Mouse (Mus musculus): ENCODE measurements around the gene Iqcf5.
"Not testable (repeated sequence)": the region's sequence is repeated elsewhere in the genome, so short reads cannot be mapped to it uniquely, and the experiment has no call there.

Gene Iqcf5

DNA sequence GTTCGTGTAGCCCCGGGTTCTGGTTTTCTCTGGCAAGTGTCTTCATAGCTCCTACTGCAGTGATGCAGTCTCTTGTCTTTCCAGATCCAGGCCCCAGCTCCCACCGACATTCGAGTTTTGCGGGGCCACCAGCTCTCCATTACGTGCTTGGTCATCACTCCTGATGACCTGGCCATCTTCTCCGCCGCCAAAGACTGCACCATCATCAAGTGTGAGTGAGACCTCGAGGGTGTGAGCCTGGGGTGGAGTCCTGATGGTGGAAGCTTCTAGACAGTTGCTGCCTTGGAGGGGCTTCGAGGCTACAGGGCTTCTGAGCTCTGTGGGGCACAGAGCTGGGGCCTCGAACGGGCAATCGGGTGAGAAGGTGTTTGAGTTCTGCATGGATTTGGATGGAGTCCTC is 32.7 kb upstream of the Iqcf5 start:
- peak in 1 of 2 experiments; percentile 3 for DNase-seq

DNA sequence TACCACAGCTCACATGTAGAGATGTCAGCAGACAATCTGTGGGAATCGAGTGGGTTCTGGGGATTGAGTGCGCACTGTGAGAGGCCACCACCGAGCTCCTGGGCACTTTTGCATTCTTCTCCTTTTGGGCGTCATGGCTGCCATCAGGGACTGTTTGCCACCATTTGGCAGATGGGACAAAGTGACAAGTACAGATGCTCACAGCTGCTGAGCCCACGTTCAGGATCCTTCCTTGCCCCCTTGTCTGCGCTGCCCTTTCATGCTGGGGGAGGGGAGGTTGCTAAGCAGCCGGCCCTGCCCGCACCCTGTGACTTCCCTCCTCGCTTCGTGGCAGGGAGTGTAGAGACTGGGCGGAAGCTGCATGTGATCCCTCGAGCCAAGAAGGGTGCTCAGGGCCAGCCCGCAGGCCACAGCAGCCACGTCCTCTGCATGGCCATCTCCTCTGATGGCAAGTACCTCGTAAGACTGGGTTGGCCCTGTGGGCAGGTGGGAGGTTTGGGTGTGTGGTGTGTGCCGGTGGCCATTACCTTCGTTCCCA is 31.7 kb upstream of the Iqcf5 start:
- peak in 1 of 2 experiments; percentile 3 for DNase-seq

DNA sequence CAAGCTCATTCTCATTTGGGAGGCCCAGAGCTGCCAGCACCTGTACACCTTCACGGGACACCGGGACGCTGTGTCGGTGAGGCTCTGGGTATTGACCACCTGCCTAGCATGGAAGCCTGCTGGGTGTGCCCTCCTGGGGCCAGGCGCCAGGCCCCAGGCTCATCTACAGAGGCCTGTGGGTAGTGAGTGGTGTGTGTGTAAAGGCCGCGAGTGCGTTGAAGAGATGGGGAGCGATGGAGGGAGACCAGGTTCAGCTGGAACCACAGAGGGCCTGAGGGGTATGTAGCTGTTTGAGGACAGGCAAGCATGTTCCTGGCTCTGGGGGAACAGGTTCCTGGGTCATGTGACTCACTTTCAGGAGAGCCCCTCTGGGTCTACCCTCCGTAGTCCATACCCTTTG is 31.2 kb upstream of the Iqcf5 start:
- no peak for DNase-seq

GRCm38 (mm10) chr9:106483606-106484005 is 30.8 kb upstream of the Iqcf5 start:
- no peak for DNase-seq

DNA sequence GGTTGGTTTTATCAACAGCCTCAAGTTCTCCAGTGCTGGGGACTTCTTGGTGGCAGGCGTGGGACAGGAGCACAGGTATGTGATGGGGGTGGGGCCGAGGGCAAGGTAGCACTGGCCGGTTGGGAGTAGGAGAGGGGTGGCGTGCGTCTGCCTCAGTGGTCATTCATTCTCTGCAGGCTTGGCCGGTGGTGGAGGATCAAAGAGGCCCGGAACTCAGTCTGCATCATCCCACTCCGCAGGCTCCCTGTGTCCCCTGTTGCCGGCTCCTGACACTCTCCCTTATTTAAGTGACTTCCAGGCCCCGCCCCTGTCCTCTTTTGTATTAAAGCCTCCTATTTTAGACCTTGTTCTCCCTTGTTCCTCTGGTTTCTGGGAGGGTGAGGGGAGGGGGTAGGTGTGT is 29.3 kb upstream of the Iqcf5 start:
- DNase-seq: no peak

- not testable (repeated sequence) for DNase-seq
Measured at GRCm38 (mm10) chr9:106487602-106488001, 26.8 kb upstream of the Iqcf5 start.

DNA sequence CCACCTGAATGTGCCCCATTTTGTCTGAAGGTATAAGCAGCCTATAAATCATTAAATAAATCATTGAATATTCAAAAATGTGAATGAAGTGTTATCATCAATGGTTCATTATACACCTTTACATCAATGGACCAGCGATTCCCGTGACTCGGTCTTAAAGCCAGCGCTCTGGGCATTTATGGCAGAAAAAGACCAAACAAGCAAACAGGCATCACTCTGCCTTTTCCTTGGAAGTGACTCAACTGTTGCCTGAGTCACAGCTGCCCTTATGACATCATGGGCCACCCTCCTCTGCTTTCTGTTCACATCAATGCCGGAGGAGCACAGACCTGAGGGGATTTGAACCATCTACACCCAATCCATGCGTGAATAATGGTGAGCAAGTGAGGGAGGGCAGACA is 14.7 kb upstream of the Iqcf5 start, which contains the start of gene Iqcf1:
Gene Iqcf1, plus strand, starts transcription at position 301 of the 400 bp plus-strand sequence.
- no peak for DNase-seq

- DNase-seq: no peak
Measured at GRCm38 (mm10) chr9:106501846-106502245, 12.5 kb upstream of the Iqcf5 start.

DNA sequence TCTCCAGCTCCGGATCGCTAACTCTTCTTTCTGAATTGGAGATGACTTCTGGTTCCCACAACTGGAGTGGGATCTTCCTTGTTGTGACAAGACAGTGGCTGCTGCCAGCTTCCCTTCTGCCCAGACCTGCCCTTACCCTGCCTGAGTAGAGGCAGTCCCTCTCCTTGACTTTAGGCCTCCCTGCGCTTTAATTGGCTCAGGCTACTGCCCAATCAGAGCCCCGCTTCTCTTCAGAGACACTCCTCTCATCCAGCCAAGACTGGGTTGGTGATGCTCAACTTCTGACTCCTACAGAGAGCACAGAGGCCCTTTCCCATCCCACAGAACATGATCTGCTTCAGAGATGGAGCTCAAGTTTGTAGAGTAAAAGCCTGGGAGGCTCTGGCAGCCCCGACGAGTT is 10.1 kb upstream of the Iqcf5 start:
- DNase-seq: no peak

- no peak for DNase-seq
Measured at GRCm38 (mm10) chr9:106509356-106509755, 5.0 kb upstream of the Iqcf5 start.

- no peak for DNase-seq
Measured at GRCm38 (mm10) chr9:106512729-106513450, 1.5 kb upstream of the Iqcf5 start.

DNA sequence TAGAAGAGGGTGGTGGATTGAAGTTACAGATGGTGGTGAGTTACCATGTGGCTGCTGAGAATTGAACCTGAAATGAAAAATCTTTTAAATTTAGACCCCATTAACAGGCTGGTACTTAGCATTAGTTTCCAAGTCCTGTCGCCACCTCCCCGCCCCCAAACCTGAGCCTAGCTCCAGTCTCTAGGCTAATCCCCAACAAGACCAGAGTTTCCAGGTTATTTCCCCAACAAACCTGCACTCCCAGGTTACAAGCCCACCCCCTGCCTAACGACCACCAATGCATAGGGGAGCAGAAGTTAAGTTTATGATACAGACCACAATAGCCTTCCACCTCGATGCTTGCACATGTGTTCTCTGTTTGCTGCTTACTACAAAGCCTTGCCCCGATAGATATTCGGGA is 807 bp upstream of the Iqcf5 start:
- DNase-seq: no peak

- DNase-seq: no peak
Measured at GRCm38 (mm10) chr9:106519433-106519832, 5.1 kb downstream of the Iqcf5 start.

GRCm38 (mm10) chr9:106519909-106520308 is 5.5 kb downstream of the Iqcf5 start:
- no peak for DNase-seq

DNA sequence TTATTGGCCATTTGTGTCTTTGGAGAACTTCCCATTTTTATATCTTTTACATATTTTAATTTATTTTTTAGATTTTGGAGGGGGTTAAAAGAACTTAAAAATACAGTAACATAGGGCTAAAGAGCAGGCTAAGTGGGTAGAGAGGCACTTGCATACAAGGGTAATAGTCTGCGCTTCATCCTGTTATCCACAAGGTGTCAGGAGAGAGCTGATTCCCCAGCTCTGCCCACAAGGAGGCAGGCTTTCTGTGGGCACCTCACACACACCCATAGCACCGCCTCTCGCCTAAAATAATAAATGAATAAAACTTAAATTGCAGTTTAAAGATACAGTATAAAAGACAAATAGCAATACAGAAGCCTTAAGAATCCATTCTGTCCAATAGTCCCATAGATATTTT is 17.5 kb downstream of the Iqcf5 start:
- DNase-seq: no peak

- no peak for DNase-seq
Measured at GRCm38 (mm10) chr9:106534296-106534695, 19.9 kb downstream of the Iqcf5 start.

DNA sequence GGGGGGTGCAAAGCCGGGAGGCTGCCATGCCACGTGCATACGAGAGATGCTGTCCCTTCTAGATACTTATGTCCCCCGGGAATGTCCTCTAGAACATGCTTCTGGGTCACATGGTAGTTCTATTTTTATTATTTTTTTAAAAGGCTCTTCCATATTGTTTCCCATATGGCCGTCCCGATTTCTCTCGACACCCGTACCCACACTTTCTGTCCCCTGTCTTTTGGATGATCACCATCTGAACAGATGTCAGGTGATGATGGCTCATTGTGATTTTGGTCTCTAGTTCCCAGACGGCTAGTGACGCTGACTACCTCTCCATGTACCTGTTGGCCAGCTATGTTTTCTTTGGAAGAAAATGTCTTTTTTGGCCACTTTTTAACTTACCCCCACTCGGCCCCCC is 20.6 kb downstream of the Iqcf5 start:
- DNase-seq: no peak

- no peak for DNase-seq
Measured at GRCm38 (mm10) chr9:106561531-106561930, 47.2 kb downstream of the Iqcf5 start, which contains the start of gene Iqcf3. Gene Iqcf3, minus strand, starts transcription at chr9:106561631.

- no peak for DNase-seq
Measured at GRCm38 (mm10) chr9:106562291-106562690, 47.9 kb downstream of the Iqcf5 start.

- DNase-seq: no peak
Measured at GRCm38 (mm10) chr9:106564025-106564424, 49.7 kb downstream of the Iqcf5 start.

Data from spleen, adult 18-20 months (tissue).